Comparison of ENCODE assay signal across 16 mouse cellular contexts in the genomic region with DNA sequence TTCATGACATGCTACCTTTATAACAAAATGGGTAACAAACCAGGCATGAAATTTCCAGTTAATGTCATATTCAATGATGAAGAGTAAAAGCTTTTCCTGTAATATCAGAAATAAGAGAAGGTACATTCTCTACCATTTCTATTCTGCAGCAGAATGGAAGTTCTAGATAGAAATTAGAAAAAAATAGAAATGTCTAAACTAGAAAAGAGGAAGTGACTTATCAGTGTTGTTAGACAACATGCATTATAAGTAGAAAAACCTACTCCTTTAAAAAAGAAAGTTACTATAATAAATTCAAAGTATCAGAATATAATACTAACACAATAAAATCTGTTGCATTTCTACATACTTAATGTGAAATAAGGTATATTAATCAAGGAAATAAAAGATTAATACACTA.
"Had no signal": no experiment of that assay in that cellular context is flagged by ENCODE, and none has a peak within 500 bp of the region (broad histone marks: within the 10 kb centered on the region; RNA-seq: fewer than 3 reads in every experiment).

No protein-coding gene starts in this region.

- H3K4me1 ChIP-seq: neural tube, embryonic 13.5 days; neural tube, embryonic 15.5 days; stomach, embryonic 15.5 days had no signal

- H3K9me3 ChIP-seq: neural tube, embryonic 13.5 days; neural tube, embryonic 15.5 days; stomach, embryonic 15.5 days had no signal

- H3K27ac ChIP-seq: neural tube, embryonic 13.5 days; neural tube, embryonic 15.5 days; stomach, embryonic 15.5 days; stomach, postnatal 0 days had no signal

- H3K4me3 ChIP-seq: neural tube, embryonic 13.5 days; neural tube, embryonic 15.5 days; stomach, embryonic 15.5 days had no signal

- H3K4me2 ChIP-seq: neural tube, embryonic 13.5 days; neural tube, embryonic 15.5 days; stomach, embryonic 15.5 days had no signal

- H3K27me3 ChIP-seq: neural tube, embryonic 13.5 days; neural tube, embryonic 15.5 days; stomach, embryonic 15.5 days had no signal

- DNase-seq: retina, postnatal 1 day; right cerebral cortex, adult 18-20 months; right cerebral cortex, postnatal 14 days; right cerebral cortex, postnatal 25 days; right cerebral cortex, postnatal 4 days; spleen, adult 18-20 months; thymus, adult 18-20 months; thymus, adult 2 months; thymus, postnatal 14 days; thymus, postnatal 25 days; thymus, postnatal 36 days; thymus, postnatal 4 days had no signal

- H3K9ac ChIP-seq: neural tube, embryonic 13.5 days; neural tube, embryonic 15.5 days; stomach, embryonic 15.5 days had no signal

- H3K36me3 ChIP-seq: neural tube, embryonic 13.5 days; neural tube, embryonic 15.5 days had no signal
